Mouse (Mus musculus) limb, embryonic 13.5 days (tissue): ENCODE measurements around the gene Cysrt1. TPM values are rescaled to one million over a fixed set of nuclear protein-coding genes. Genes with fewer than 3 reads are reported as not detected.

Experiments used
- ATAC-seq: fragments of 200-750 bp; cut with Nextera tagmentation; 2 replicates; pipeline ENCODE4 v1.8.0; 2017; ENCODE audit warnings: low read depth, moderate number of reproducible peaks, moderate TSS enrichment; ENCODE audit not compliant: low FRiP score
- H3K27ac ChIP-seq: fragments of 300-500 bp; sonication (generic); 2 replicates; pipeline ENCODE4 v1.5.1; 2015; ENCODE audit warnings: inconsistent platforms, mild to moderate bottlenecking, moderate library complexity
- H3K27me3 ChIP-seq: fragments of 300-500 bp; sonication (generic); 2 replicates; pipeline ENCODE4 v1.6.1; 2015; ENCODE audit warnings: mild to moderate bottlenecking, inconsistent platforms
- H3K36me3 ChIP-seq: fragments of 300-500 bp; sonication (generic); 2 replicates; pipeline ENCODE4 v1.6.1; 2015; ENCODE audit warnings: inconsistent platforms, mild to moderate bottlenecking, moderate library complexity
- H3K4me1 ChIP-seq: fragments of 300-500 bp; sonication (generic); 2 replicates; pipeline ENCODE4 v1.6.1; 2015; ENCODE audit warnings: inconsistent platforms
- H3K4me2 ChIP-seq: fragments of 300-500 bp; sonication (generic); replicated peaks from 2 replicates; pipeline ENCODE4 v1.6.1; 2015; ENCODE audit warnings: inconsistent platforms, mild to moderate bottlenecking, moderate library complexity
- H3K4me3 ChIP-seq: fragments of 300-500 bp; sonication (generic); 2 replicates; pipeline ENCODE4 v1.5.1; 2015; ENCODE audit warnings: moderate library complexity, mild to moderate bottlenecking, inconsistent platforms
- H3K9ac ChIP-seq: fragments of 300-500 bp; sonication (generic); 2 replicates; pipeline ENCODE4 v1.6.1; 2015; ENCODE audit warnings: mild to moderate bottlenecking, inconsistent platforms
- H3K9me3 ChIP-seq: fragments of 300-500 bp; sonication (generic); 2 replicates; pipeline ENCODE4 v1.6.1; 2016; ENCODE audit warnings: inconsistent platforms
- WGBS: fragments of 180-500 bp; shearing (Covaris S2); methylation state at CpG from one replicate; pipeline ENCODE4 v1.1.7; 2015; 5-methylcytosine and 5-hydroxymethylcytosine counted together
- polyA plus RNA-seq: library from polyadenylated mRNA; unstranded; fragments of >200 nt; fragmentation: Nextera tagmentation; extraction: Ambion mirVana; gene quantifications from 2 replicates; pipeline ENCODE4 v1.2.1, GENCODE M21; 2015

Cysrt1 gene
- polyA plus RNA-seq, 1 experiment from 2014 or later: not detected

DNA sequence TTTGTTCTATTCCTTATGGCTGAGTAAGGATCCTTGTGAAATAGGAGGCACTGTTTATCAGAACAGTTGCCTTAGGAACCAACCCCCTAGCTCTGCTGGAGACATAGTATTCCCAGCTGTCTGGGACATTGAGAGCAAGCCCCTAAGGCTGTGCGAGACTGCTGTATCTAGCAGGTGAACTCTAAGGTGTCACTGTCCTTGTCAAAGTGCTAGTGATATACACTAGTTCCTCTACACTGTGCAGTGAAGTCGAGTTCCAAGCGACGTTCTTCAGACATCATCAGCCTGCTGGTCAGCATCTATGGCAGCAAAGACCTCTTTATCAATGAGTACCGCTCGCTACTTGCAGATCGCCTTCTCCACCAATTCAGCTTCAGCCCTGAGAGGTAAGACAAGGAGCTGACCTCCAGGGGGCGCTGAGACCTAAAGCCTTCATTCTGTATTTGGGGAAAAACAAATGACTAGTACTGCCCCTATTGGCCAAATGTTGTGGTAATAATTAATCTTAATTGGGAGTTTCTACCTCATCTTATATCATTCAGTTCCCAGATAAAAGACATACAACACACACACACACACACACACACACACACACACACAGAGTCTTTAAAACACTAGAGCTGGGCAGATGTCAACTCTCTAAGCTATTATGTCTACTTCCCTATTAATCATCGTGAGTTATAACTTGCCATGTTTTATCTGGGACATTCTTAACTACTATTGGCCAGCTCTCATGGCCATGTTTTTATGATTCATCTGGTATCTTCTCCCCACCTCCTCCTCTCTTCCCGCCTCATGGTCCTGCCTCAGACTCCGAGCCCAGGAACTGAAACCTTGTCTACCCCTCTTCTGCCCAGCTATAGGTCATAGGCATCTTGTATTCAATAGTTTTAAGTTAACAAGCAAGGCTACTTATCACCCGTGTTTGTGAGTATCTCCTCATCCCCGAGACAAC lies 37.0 kb upstream of the Cysrt1 start:
- no peak overlapping the region for H3K4me3 ChIP-seq
- ATAC-seq: 0 out of 2 replicates have a peak, but pooled peaks have one; percentile 28
- no peak overlapping the region for H3K27ac ChIP-seq
- 65% methylated on average over 13 of the region's 13 CpGs for WGBS
- H3K36me3 ChIP-seq: peaks cover 98% of the 10 kb centered on the region
- no peaks in the 10 kb centered on the region for H3K27me3 ChIP-seq
- no peak overlapping the region for H3K4me2 ChIP-seq
- no peak overlapping the region for H3K9ac ChIP-seq
- no peaks in the 10 kb centered on the region for H3K9me3 ChIP-seq
- peaks cover 2% of the 10 kb centered on the region; the same call in 1 of the 2 replicates for H3K4me1 ChIP-seq

DNA sequence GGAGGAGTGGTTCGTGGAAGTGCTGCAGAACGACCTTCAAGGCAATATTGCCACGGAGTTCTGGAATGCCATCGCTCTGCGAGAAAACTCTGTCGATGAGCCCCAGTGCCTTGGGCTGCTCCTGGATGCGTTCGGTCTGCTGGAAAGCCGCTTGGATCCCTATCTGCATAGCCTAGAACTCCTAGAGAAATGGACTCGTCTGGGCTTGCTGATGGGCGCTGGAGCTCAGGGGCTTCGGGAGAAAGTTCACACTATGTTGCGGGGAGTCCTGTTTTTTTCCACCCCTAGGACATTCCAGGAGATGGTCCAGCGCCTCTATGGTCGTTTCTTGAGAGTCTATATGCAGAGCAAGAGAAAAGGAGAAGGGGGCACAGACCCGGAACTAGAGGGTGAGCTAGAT lies 30.8 kb upstream of the Cysrt1 start:
- Histone ChIP-seq H3K27ac (no peak overlapping the region), H3K27me3 (no peaks in the 10 kb centered on the region), H3K4me2 (peak overlapping the region; percentile 93), H3K36me3 (peaks cover 75% of the 10 kb centered on the region), H3K9me3 (no peaks in the 10 kb centered on the region), H3K4me1 (peaks cover 28% of the 10 kb centered on the region), H3K4me3 (peak overlapping the region; percentile 94), H3K9ac (peak overlapping the region; percentile 93)
- ATAC-seq: no peak
- WGBS: 39% methylated on average over 16 of the region's 16 CpGs

DNA sequence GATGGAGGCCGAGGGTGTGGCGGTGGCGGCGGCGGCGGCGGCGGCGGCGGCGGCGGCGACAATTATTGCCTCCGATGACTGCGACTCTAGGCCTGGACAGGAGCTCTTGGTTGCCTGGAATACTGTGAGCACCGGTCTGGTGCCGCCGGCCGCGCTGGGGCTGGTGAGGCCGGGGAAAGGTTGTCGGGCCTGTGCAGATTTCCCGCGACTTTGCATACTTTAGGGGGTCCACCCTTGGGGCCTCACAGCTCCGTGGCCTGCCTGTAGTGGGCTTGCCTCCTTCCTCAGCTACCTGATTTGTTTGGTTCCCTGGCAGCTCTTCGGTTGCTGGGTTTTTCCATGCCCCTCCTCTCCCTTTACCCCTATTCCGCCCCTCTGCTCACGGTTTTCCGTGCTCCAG lies 30.3 kb upstream of the Cysrt1 start:
- H3K9me3 ChIP-seq: no peaks in the 10 kb centered on the region
- H3K4me1 ChIP-seq: peaks cover 28% of the 10 kb centered on the region
- peaks cover 70% of the 10 kb centered on the region for H3K36me3 ChIP-seq
- H3K4me3 ChIP-seq: peak overlapping the region; percentile 94
- H3K27me3 ChIP-seq: no peaks in the 10 kb centered on the region
- H3K4me2 ChIP-seq: peak overlapping the region; percentile 93
- no peak overlapping the region for H3K27ac ChIP-seq
- ATAC-seq: peak; percentile 60
- 0% methylated on average over 28 of the region's 29 CpGs for WGBS
- H3K9ac ChIP-seq: peak overlapping the region; percentile 93

DNA sequence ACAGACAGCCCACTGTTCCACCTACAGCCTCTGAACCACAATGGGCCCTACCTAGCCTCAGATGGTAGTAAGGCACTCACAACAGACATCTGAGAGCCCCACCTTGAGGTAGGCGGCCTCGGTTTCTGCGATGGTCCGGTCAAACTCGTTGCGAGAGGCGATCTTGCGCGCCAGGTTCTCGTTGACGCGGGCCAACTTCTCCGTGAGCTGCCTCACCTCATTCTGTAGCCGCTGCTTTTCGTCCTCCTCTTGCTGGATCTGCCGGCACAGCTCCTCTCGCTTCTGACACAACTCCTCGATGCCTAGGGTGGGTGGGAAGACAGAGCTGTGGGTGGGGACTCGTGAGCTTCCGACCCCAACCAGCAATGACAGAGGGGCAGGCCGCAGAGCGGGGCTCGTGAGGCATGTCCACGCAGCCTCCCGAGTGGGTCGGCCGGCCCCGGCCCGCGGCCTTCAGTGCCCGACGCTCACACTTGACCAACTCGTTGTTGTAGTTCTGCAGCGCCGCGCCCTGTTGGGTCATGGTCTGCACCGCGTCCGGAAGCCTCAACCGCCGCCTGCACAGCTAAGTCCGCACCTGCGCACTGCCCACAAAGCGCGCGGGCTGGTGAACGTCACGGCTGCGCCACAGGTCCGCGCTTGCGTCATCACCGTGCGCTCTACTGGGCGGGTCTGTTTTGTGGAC lies 29.7 kb upstream of the Cysrt1 start, which contains the start of the genes Ssna1 and Anapc2:
Gene Ssna1 (minus strand): TSS at position 612 of the 685 bp plus-strand sequence.
Gene Anapc2 (plus strand): TSS at position 652 of the 685 bp plus-strand sequence.
- peak within 1 kb of the TSS; percentile 93 for H3K4me2 ChIP-seq
- peak within 1 kb of the TSS; percentile 93 for H3K9ac ChIP-seq
- H3K4me3 ChIP-seq: peak within 1 kb of the TSS; percentile 94
- H3K27ac ChIP-seq: peak within 1 kb of the TSS; percentile 72
- H3K36me3 ChIP-seq: peaks cover 65% of the 10 kb centered on the region
- under 1% methylated on average over 55 of the region's 55 CpGs for WGBS
- peaks cover 28% of the 10 kb centered on the region for H3K4me1 ChIP-seq
- peak; percentile 98 for ATAC-seq
- H3K9me3 ChIP-seq: no peaks in the 10 kb centered on the region
- no peaks in the 10 kb centered on the region for H3K27me3 ChIP-seq

DNA sequence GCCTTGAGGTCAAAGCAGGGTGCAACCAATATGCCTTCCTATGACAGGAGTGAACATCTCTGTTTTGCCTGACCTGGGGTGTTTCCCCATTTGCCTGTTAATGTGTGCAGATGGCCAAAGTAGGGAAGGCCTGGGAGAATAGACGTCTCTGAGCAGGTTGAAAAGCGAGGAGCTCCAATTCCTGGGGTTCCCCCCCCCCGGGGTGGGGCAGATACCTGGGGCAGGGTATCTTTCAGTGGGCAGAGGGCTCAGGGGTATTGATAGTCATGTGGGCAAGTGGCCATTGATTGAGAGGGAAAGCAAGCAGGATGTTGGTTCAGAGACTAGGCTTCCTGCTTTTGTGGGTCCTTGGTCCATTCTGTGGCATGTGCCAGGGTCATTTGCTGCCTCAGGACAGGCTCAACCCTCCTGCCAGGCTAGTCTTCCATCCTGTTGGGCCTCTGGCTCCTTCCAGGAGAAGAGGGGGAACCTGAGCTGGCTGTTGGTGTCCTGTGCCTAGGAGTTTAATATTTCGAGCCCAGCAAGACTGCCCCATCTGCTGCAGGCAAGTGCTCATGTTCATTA lies 25.6 kb upstream of the Cysrt1 start:
- WGBS: 75% methylated on average over 4 of the region's 4 CpGs
- H3K4me1 ChIP-seq: peaks cover 52% of the 10 kb centered on the region
- no peak overlapping the region for H3K9ac ChIP-seq
- no peak for ATAC-seq
- no peaks in the 10 kb centered on the region for H3K9me3 ChIP-seq
- H3K36me3 ChIP-seq: peaks cover 27% of the 10 kb centered on the region
- no peak overlapping the region for H3K27ac ChIP-seq
- H3K27me3 ChIP-seq: peaks cover 22% of the 10 kb centered on the region
- H3K4me2 ChIP-seq: no peak overlapping the region
- H3K4me3 ChIP-seq: no peak overlapping the region

DNA sequence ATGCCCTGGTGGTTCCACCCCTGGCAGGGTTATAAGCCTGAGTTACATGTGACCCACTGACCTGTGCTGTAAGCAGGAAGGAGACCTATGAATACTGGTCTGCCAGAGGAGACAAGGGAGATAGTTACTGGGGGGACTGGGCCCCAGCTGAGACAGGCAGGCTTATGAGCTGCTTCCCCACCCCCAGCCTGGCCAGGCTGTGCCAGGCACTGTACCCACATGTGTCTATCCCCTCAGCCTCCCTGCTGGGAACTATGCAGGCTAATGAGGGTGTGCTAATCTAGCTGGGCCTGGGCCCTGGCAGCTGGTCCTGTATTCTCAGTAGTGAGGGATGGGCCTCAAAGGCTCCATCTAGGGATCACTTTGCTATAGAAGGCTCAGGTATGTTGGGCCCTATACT lies 25.0 kb upstream of the Cysrt1 start:
- ATAC-seq: no peak
- Histone ChIP-seq H3K4me1 (peaks cover 52% of the 10 kb centered on the region), H3K27me3 (peaks cover 22% of the 10 kb centered on the region), H3K4me2 (no peak overlapping the region), H3K27ac (no peak overlapping the region), H3K36me3 (peaks cover 27% of the 10 kb centered on the region), H3K4me3 (no peak overlapping the region), H3K9ac (no peak overlapping the region), H3K9me3 (no peaks in the 10 kb centered on the region)

DNA sequence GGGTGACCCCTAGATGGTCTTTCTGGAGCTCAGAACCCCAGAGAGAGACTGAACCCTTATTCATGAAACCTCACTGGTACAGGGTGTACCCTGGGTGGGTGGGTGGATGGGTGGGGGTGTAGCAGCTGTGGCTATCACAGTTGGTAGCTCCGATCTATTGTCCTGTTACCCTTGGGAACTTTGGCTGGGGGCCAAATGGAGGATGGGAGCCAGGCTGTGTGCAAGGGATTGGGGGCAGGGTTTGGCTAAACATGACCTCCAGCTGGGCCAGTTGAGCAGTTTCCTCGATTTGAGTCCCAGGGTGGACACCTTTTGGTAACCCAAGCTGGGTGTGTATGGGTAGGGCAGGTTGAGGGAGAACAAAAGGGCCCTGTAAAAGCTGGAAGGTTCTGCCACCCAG lies 24.5 kb upstream of the Cysrt1 start:
- Histone ChIP-seq H3K4me3 (no peak overlapping the region), H3K4me2 (peak overlapping the region; percentile 99; the same call in 1 of the 2 replicates), H3K9ac (no peak overlapping the region), H3K9me3 (no peaks in the 10 kb centered on the region), H3K36me3 (peaks cover 27% of the 10 kb centered on the region), H3K4me1 (peaks cover 51% of the 10 kb centered on the region), H3K27ac (no peak overlapping the region), H3K27me3 (peaks cover 22% of the 10 kb centered on the region)
- 59% methylated on average over 2 of the region's 2 CpGs for WGBS
- no peak for ATAC-seq

DNA sequence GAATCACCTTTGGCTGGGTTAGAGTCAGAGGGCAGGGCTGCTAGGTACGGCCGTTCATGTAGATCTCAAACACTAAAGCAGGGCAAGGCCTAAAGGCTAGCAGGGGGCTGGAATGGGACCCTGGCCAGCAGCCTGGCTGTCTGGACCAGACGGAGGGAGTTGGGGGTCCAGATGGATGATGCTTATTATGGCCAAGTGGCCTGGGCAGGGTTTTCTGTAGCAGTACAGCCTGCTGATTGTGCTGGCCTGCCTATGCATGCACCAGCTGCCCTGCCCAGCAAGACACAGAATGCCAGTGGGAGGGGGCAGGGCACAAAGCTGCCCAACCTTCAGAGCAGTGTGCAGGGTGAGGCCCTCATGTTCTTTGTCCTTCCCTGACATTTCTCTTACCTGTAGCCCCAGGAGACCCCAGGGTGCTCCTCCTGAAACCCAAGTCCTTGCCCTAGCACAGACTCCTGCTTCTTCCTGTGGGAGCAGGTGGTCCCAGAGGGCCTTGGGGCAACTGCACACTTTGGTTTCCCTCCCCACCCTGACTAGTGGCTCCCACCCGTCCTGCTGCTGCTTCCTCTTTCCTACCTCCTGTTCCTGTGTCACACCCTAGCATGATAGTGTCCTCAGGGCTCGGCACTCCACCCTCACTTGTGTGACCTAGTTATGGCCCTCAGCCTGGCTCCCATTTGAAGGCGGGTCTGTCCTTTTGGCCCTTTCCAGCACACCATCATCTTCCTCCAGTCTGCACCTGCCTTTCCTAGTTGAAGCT lies 23.8 kb upstream of the Cysrt1 start:
- no peak for ATAC-seq
- peak overlapping the region; percentile 99 for H3K4me2 ChIP-seq
- H3K4me1 ChIP-seq: peaks cover 45% of the 10 kb centered on the region
- no peak overlapping the region for H3K9ac ChIP-seq
- H3K27ac ChIP-seq: no peak overlapping the region
- peaks cover 27% of the 10 kb centered on the region for H3K36me3 ChIP-seq
- WGBS: 64% methylated on average over 6 of the region's 6 CpGs
- H3K27me3 ChIP-seq: peaks cover 22% of the 10 kb centered on the region
- H3K4me3 ChIP-seq: no peak overlapping the region
- no peaks in the 10 kb centered on the region for H3K9me3 ChIP-seq

DNA sequence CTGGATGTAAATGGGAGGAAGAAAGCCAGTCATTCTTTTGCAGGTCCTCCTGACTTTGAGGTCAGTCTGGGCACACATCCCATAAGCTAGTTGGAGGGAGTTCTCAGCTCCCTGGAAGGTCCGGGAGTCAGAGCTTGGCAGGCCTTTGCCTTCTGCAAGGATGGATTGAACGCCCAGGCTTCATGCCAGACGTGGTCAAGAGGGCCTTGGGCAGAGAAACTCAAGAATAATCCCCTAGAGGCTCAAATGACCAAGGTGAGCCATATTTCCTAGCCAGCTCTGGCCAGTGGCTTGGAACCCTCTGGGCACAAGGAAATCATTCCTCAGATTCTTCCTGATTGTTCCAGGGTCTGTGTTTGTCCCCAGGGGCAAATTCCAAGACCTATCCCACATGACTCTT lies 22.6 kb upstream of the Cysrt1 start:
- ATAC-seq: no peak
- Histone ChIP-seq H3K4me1 (peaks cover 39% of the 10 kb centered on the region), H3K9me3 (no peaks in the 10 kb centered on the region), H3K27ac (no peak overlapping the region), H3K27me3 (peaks cover 22% of the 10 kb centered on the region), H3K4me3 (no peak overlapping the region), H3K36me3 (peaks cover 14% of the 10 kb centered on the region), H3K4me2 (peak overlapping the region; percentile 99; the same call in 1 of the 2 replicates), H3K9ac (peak overlapping the region; percentile 79)
- whole genome bisulfite sequencing: 66% methylated on average over 3 of the region's 3 CpGs

DNA sequence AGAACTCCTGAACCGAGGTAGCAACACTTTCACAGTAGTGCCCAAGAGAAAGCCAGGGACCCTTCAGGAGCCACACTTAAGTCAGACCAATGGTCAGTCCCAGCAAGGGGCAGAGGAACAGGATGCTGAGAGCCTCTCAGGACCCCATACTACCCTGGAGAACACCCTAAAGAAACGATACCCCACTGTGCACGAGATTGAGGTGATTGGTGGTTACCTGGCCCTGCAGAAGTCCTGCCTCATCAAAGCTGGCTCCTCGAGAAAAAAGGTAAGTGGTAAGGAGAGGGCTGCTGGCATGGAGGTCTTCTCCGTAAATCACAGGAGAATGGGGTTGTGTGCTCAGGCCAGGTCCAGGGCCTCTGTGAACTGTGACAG lies 22.0 kb upstream of the Cysrt1 start:
- Histone ChIP-seq H3K4me3 (peak overlapping the region; percentile 68), H3K9ac (peak overlapping the region; percentile 79; the same call in 1 of the 2 replicates)

DNA sequence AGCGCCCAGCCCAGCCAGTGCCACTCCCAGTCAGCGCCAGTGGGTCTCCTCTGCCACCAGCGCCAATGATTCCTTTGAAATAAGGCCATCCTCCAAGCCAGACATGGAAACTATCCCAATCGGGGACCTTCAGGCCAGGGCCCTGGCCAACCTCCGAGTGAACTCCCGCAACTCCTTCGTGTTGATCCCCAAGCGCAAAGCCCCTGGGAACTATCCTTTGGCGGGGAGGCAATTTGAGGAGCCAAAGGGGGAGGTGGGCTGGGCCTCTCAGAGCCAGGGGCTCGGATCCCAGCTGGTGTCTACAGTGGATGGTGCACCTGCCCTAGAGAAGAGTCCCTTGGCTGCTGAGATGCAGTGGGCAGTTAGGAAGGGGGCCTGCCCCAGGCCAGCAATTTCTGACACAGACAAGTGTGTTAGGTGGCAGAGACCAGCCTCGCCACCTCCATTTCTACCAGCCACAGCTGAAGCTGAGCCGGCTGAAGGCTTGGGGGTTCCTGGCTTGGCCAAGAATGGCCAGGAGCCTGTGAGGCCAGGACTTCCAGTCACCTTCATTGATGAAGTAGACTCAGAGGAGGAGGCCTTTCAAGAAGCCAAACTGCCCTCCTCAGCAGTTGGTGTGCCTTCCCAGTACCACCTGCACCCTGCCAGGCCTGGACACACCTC lies 21.5 kb upstream of the Cysrt1 start:
- Histone ChIP-seq H3K9me3 (no peaks in the 10 kb centered on the region), H3K27me3 (peaks cover 22% of the 10 kb centered on the region), H3K9ac (peak overlapping the region; percentile 79), H3K4me3 (peak overlapping the region; percentile 68), H3K4me1 (peaks cover 39% of the 10 kb centered on the region), H3K4me2 (peak overlapping the region; percentile 99), H3K27ac (no peak overlapping the region), H3K36me3 (peaks cover 9% of the 10 kb centered on the region; the same call in 1 of the 2 replicates)
- ATAC-seq: no peak
- 18% methylated on average over 12 of the region's 12 CpGs for WGBS

More for the DNA sequence above, 22.0 kb upstream of the Cysrt1 start:
- ATAC-seq: no peak
- 71% methylated on average over 5 of the region's 5 CpGs for WGBS
- Histone ChIP-seq H3K4me2 (peak overlapping the region; percentile 99), H3K9me3 (no peaks in the 10 kb centered on the region), H3K36me3 (peaks cover 9% of the 10 kb centered on the region), H3K27me3 (peaks cover 22% of the 10 kb centered on the region), H3K27ac (no peak overlapping the region), H3K4me1 (peaks cover 39% of the 10 kb centered on the region)
